30 mouse cellular contexts compared by ENCODE assay signal in the genomic region with DNA sequence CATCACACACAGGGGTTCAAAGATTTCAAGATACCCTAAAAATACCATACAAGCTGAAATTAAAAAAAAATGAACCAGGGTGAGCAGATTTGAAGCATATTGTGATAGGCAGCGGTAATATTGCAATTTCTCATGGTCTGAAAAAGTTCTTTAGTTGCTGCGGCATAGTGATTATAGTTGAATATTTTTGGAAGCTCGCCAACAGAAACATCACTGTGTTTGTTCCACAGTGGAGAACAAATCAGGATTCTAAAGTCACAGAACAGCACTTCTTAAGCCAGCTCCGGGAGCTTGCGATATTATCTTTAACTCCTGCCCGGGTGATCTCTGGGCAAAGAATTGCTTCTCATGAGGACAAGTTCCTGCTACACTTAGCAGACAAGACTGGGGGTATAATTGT. TPM values are rescaled to one million over a fixed set of nuclear protein-coding genes. Genes with fewer than 3 reads are reported as not detected.
DNase-seq lines count a peak whose midpoint lies in the region; ATAC-seq and TF ChIP-seq lines count a peak whose summit lies in the region.
"Had no signal": no experiment of that assay in that cellular context is flagged by ENCODE, and none has a peak within 500 bp of the region (broad histone marks: within the 10 kb centered on the region; RNA-seq: fewer than 3 reads in every experiment).

No protein-coding gene starts in this region.

- H3K4me3 ChIP-seq in embryonic facial prominence, embryonic 14.5 days (ENCODE audit: low read depth, low read length) = no peak overlapping the region
- H3K4me3 ChIP-seq in embryonic facial prominence, embryonic 10.5 days = no peak overlapping the region
- no peak overlapping the region for H3K4me3 ChIP-seq in kidney, postnatal 0 days (replicated peaks; ENCODE audit: low read depth, low read length)
- H3K4me3 ChIP-seq in midbrain, embryonic 14.5 days (replicated peaks; ENCODE audit: low read depth, low read length) = no peak overlapping the region
- H3K4me3 ChIP-seq in midbrain, embryonic 15.5 days = no peak overlapping the region
- H3K4me3 ChIP-seq: embryonic facial prominence, embryonic 12.5 days; embryonic facial prominence, embryonic 15.5 days; erythroblast, embryonic 14.5 days; forebrain, embryonic 10.5 days; forebrain, embryonic 12.5 days had no signal

- WGBS in embryonic facial prominence, embryonic 14.5 days = 50% methylated on average over 6 of the region's 6 CpGs
- 92% methylated on average over 6 of the region's 6 CpGs for WGBS in embryonic facial prominence, embryonic 10.5 days
- 47% methylated on average over 6 of the region's 6 CpGs for WGBS in kidney, postnatal 0 days
- WGBS in midbrain, embryonic 14.5 days = 80% methylated on average over 6 of the region's 6 CpGs
- 78% methylated on average over 6 of the region's 6 CpGs for WGBS in midbrain, embryonic 15.5 days

- peak; percentile 65 for DNase-seq in embryonic facial prominence, embryonic 14.5 days (ENCODE audit: low spot score)
- DNase-seq in embryonic facial prominence, embryonic 10.5 days (ENCODE audit: low spot score) = no peak
- DNase-seq in kidney, postnatal 0 days (ENCODE audit: low spot score) = peak; percentile 19
- no peak for DNase-seq in kidney, adult 8-10 months
- peak; percentile 17 for DNase-seq in midbrain, embryonic 14.5 days
- DNase-seq in brain, adult 2 months (ENCODE audit: low read depth, low spot score) = peak; percentile 8
- DNase-seq: adrenal gland, adult 8-10 months; adrenal gland, postnatal 14 days; adrenal gland, postnatal 36 days; B cell, adult 2 months; cerebellum, adult 11 months; cerebellum, adult 18-20 months; cerebellum, adult 8-10 months; cerebellum, adult 9-11 months; cerebellum, postnatal 14 days; cerebellum, postnatal 36 days; embryo, embryonic 11 days had no signal

- H3K4me2 ChIP-seq in embryonic facial prominence, embryonic 14.5 days (ENCODE audit: low read depth, low read length) = no peak overlapping the region
- no peak overlapping the region for H3K4me2 ChIP-seq in kidney, postnatal 0 days (ENCODE audit: low read length)
- H3K4me2 ChIP-seq in midbrain, embryonic 14.5 days (ENCODE audit: low read length) = no peak overlapping the region
- H3K4me2 ChIP-seq in midbrain, embryonic 15.5 days = no peak overlapping the region
- H3K4me2 ChIP-seq: embryonic facial prominence, embryonic 12.5 days; embryonic facial prominence, embryonic 15.5 days; forebrain, embryonic 12.5 days had no signal

- TF ChIP-seq CTCF in kidney, postnatal 0 days (IDR thresholded peaks at IDR 0.05; ENCODE audit: low read depth) = no peak

- ATAC-seq in embryonic facial prominence, embryonic 14.5 days (ENCODE audit: low read depth) = no peak
- no peak for ATAC-seq in kidney, postnatal 0 days (replicated peaks; ENCODE audit: low FRiP score, low read depth)
- ATAC-seq in midbrain, embryonic 14.5 days (ENCODE audit: low FRiP score, low TSS enrichment) = no peak
- no peak for ATAC-seq in midbrain, embryonic 15.5 days (replicated peaks)
- ATAC-seq: activated CD4-positive, CD25-positive, alpha-beta regulatory T cell, adult 4 months; CD4-positive, CD25-positive, alpha-beta regulatory T cell, adult 4 months; forebrain, embryonic 14.5 days; forebrain, embryonic 16.5 days; Patski had no signal

- H3K36me3 ChIP-seq in embryonic facial prominence, embryonic 14.5 days (ENCODE audit: control insufficient read depth, insufficient read depth, low read length) = no peaks in the 10 kb centered on the region
- H3K36me3 ChIP-seq in embryonic facial prominence, embryonic 10.5 days (replicated peaks) = no peaks in the 10 kb centered on the region
- no peaks in the 10 kb centered on the region for H3K36me3 ChIP-seq in kidney, postnatal 0 days (ENCODE audit: insufficient read depth, low read length)
- no peaks in the 10 kb centered on the region for H3K36me3 ChIP-seq in midbrain, embryonic 14.5 days (ENCODE audit: control insufficient read depth, insufficient read depth, low read length)
- H3K36me3 ChIP-seq in midbrain, embryonic 15.5 days (replicated peaks) = no peaks in the 10 kb centered on the region
- H3K36me3 ChIP-seq: embryonic facial prominence, embryonic 12.5 days; embryonic facial prominence, embryonic 15.5 days; forebrain, embryonic 10.5 days; forebrain, embryonic 12.5 days; G1E had no signal

- H3K27me3 ChIP-seq in embryonic facial prominence, embryonic 14.5 days (replicated peaks; ENCODE audit: control insufficient read depth, insufficient read depth, low read length) = no peaks in the 10 kb centered on the region
- H3K27me3 ChIP-seq in embryonic facial prominence, embryonic 10.5 days (replicated peaks; ENCODE audit: low read depth, poor library complexity, severe bottlenecking) = no peaks in the 10 kb centered on the region
- no peaks in the 10 kb centered on the region for H3K27me3 ChIP-seq in kidney, postnatal 0 days (ENCODE audit: insufficient read depth, low read length)
- no peaks in the 10 kb centered on the region for H3K27me3 ChIP-seq in midbrain, embryonic 14.5 days (ENCODE audit: control insufficient read depth, insufficient read depth, low read length)
- H3K27me3 ChIP-seq in midbrain, embryonic 15.5 days (replicated peaks) = no peaks in the 10 kb centered on the region
- H3K27me3 ChIP-seq: CH12.LX; embryonic facial prominence, embryonic 12.5 days; embryonic facial prominence, embryonic 15.5 days; forebrain, embryonic 12.5 days had no signal

- H3K9ac ChIP-seq in embryonic facial prominence, embryonic 14.5 days (ENCODE audit: low read depth, low read length) = no peak overlapping the region
- H3K9ac ChIP-seq in kidney, postnatal 0 days (ENCODE audit: low read depth, low read length) = no peak overlapping the region
- H3K9ac ChIP-seq in midbrain, embryonic 14.5 days (replicated peaks; ENCODE audit: low read length) = no peak overlapping the region
- no peak overlapping the region for H3K9ac ChIP-seq in midbrain, embryonic 15.5 days
- H3K9ac ChIP-seq: embryonic facial prominence, embryonic 12.5 days; embryonic facial prominence, embryonic 15.5 days; forebrain, embryonic 12.5 days had no signal

- no peaks in the 10 kb centered on the region for H3K4me1 ChIP-seq in embryonic facial prominence, embryonic 14.5 days (ENCODE audit: control insufficient read depth, insufficient read depth, low read length)
- H3K4me1 ChIP-seq in embryonic facial prominence, embryonic 10.5 days = no peaks in the 10 kb centered on the region
- no peaks in the 10 kb centered on the region for H3K4me1 ChIP-seq in kidney, postnatal 0 days (replicated peaks; ENCODE audit: insufficient read depth, low read length)
- no peaks in the 10 kb centered on the region for H3K4me1 ChIP-seq in midbrain, embryonic 14.5 days (ENCODE audit: control insufficient read depth, insufficient read depth, low read length)
- no peaks in the 10 kb centered on the region for H3K4me1 ChIP-seq in midbrain, embryonic 15.5 days
- H3K4me1 ChIP-seq: embryonic facial prominence, embryonic 12.5 days; embryonic facial prominence, embryonic 15.5 days; forebrain, embryonic 12.5 days had no signal

- no peaks in the 10 kb centered on the region for H3K9me3 ChIP-seq in embryonic facial prominence, embryonic 14.5 days (ENCODE audit: control insufficient read depth, low read length)
- H3K9me3 ChIP-seq in embryonic facial prominence, embryonic 10.5 days = no peaks in the 10 kb centered on the region
- H3K9me3 ChIP-seq in kidney, postnatal 0 days (replicated peaks; ENCODE audit: low read length) = no peaks in the 10 kb centered on the region
- H3K9me3 ChIP-seq in midbrain, embryonic 14.5 days (ENCODE audit: control insufficient read depth, low read length) = no peaks in the 10 kb centered on the region
- no peaks in the 10 kb centered on the region for H3K9me3 ChIP-seq in midbrain, embryonic 15.5 days
- H3K9me3 ChIP-seq: embryonic facial prominence, embryonic 12.5 days; embryonic facial prominence, embryonic 15.5 days; forebrain, embryonic 10.5 days; forebrain, embryonic 12.5 days; G1E had no signal

- H3K27ac ChIP-seq in embryonic facial prominence, embryonic 14.5 days (replicated peaks; ENCODE audit: low read depth, low read length) = no peak overlapping the region
- no peak overlapping the region for H3K27ac ChIP-seq in embryonic facial prominence, embryonic 10.5 days (replicated peaks)
- no peak overlapping the region for H3K27ac ChIP-seq in kidney, postnatal 0 days
- no peak overlapping the region for H3K27ac ChIP-seq in midbrain, embryonic 14.5 days (replicated peaks; ENCODE audit: low read depth, low read length)
- no peak overlapping the region for H3K27ac ChIP-seq in midbrain, embryonic 15.5 days
- H3K27ac ChIP-seq: embryonic facial prominence, embryonic 12.5 days; embryonic facial prominence, embryonic 15.5 days; forebrain, embryonic 10.5 days; forebrain, embryonic 12.5 days had no signal

RNA-seq across cellular contexts. Expression of a gene that starts 20.8 kb away (rescaled TPM):
- polyA plus RNA-seq in embryonic facial prominence, embryonic 14.5 days (2014; fragmentation: Nextera tagmentation; extraction: Ambion mirVana) = 0.07 TPM in 1 of 2 replicates, not detected in the other
- polyA plus RNA-seq in embryonic facial prominence, embryonic 10.5 days (2016; fragmentation: Nextera tagmentation; extraction: Ambion mirVana) = not detected in 2 replicates
- polyA plus RNA-seq in kidney, postnatal 0 days (2015; fragmentation: Nextera tagmentation; extraction: Ambion mirVana) = not detected in 2 replicates
- 1.2 and 1.8 TPM in 2 replicates for polyA plus RNA-seq in midbrain, embryonic 14.5 days (2014; fragmentation: Nextera tagmentation; extraction: Ambion mirVana)
- polyA plus RNA-seq in midbrain, embryonic 15.5 days (2015; fragmentation: Nextera tagmentation; extraction: Ambion mirVana) = 1.5 and 1.6 TPM in 2 replicates
- polyA plus RNA-seq: activated CD4-positive, CD25-positive, alpha-beta regulatory T cell, adult 4 months; CD4-positive, CD25-positive, alpha-beta regulatory T cell, adult 4 months; embryonic facial prominence, embryonic 15.5 days; erythroblast, embryonic 14.5 days; forebrain, embryonic 10.5 days; G1E; Patski had no signal

RNA-seq across cellular contexts. Expression of a gene that starts 29.7 kb away (rescaled TPM):
- 32.6 and 35.6 TPM in 2 replicates for polyA plus RNA-seq in embryonic facial prominence, embryonic 14.5 days (2014; fragmentation: Nextera tagmentation; extraction: Ambion mirVana)
- polyA plus RNA-seq in embryonic facial prominence, embryonic 10.5 days (2016; fragmentation: Nextera tagmentation; extraction: Ambion mirVana) = 57.1 and 63.2 TPM in 2 replicates
- 18.7 and 18.8 TPM in 2 replicates for polyA plus RNA-seq in kidney, postnatal 0 days (2015; fragmentation: Nextera tagmentation; extraction: Ambion mirVana)
- 24.6 and 34.1 TPM in 2 replicates for polyA plus RNA-seq in midbrain, embryonic 14.5 days (2014; fragmentation: Nextera tagmentation; extraction: Ambion mirVana)
- 28.8 and 31.1 TPM in 2 replicates for polyA plus RNA-seq in midbrain, embryonic 15.5 days (2015; fragmentation: Nextera tagmentation; extraction: Ambion mirVana)

Comparison
In these comparisons a context has a peak if more than half of its experiments do, and no peak if none do; other contexts are left out.
1. DNase-seq: peak in embryonic facial prominence, embryonic 14.5 days (single experiment), kidney, postnatal 0 days (single experiment), midbrain, embryonic 14.5 days (single experiment) and brain, adult 2 months (single experiment); none in embryonic facial prominence, embryonic 10.5 days (single experiment) and kidney, adult 8-10 months (0 of 2).